Mouse (Mus musculus): ENCODE results near the gene Fchsd2.

Fchsd2 gene

DNA sequence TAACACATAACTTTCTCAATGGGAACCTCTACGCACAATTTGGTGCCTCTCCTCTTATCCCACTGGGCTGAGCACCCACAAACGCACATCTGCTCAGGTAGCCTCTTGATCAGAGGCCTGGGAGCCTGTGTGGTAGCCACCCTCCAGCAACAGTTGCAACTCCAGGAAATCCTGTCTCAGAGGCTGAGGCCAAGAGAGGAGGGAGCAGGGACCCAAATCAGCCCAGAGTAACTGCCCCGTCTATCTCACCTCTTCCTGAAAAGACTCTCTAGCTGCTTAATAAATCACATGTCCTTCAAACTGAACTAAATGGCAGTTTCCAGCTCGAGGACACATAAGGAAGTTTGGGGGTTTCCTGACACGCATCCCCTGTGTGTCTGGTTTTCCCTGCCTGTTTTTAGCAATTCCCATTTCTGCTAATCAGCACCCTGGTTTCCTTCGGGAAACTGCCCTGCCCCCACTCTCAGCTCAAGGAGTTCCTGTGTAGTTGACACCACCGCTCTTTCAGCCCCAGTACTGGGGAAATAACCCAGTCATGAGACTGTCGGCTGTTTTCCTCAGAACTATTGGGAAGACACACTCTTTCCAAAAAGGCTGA, 18.4 kb upstream of the Fchsd2 start:
- no peak for DNase-seq

DNA sequence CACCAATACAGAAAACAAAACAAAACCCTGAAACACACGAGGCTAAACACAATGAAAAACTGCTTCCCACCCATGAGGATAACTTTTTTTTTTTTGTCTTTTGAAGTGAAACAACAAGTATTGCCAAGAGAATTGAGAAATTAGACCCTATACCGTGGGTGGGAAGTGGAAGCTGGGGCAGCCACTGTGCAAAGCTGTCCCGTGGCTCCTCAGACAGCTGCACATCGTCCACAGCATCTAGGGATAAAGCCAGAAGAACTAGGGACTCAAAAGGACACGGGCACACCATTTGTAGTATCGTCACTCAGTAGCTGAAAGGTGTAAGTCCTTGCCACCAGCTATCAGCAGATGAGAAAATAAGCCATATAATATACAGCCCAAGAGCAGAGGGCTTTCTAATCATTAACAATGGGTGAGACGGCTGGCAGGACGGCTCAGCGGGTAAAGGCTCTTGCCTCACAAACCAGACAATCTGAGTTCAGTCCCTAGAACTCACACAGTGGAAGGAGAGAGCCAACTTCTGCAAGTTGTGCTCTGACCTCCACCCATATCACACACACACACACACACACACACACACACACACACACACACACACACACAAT, 9.0 kb upstream of the Fchsd2 start:
- DNase-seq = no peak

DNA sequence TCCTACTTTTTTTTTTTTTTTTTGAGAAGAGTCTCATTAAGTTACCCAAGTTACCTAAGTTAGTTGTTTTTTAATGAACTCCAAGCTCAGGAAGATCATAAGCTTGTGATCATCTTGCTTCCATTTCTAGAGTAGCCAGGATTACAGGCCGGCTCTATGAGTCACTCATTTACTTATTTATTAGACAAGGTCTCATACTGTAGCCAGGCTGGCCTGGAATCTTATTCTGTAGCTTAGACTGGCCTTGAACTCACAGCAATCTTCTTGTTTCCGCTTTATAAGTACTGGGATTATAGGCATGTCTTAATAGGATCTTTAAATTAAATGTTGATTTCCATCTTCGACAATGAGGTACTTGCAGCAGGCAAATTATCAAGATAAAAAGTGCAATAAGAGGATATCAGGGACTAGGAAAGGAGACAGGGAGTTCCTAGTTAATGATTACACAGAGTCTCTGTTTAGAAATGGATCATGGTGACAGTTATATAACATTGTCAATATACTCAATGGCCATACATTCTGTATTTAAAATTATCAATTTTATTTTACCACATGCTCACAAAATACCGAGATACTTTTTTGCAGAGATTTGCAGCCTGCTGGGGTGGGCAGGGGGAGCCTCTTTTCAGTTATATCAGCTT, 7.7 kb upstream of the Fchsd2 start:
- no peak for DNase-seq

DNA sequence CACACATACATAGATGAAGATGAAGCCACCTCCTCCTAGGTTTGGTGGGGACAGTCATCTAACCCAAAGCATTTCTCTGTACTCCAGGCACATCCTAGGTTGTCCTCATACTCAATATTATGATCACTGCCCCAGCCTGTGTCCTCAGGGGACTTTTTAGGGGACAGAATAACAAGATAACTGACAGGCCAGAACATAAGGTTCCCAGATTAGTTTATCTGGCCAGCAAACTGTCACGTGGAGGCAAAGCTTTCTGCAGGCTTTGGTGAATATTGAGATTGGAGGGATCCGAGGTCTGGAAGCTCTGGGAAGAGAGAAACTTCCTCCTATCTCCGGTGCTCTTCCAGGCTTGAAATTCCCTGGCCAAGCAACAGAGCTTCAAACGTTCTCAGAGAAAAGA, 6.9 kb upstream of the Fchsd2 start:
- DNase-seq = no peak

- no peak for DNase-seq
Measured at GRCm38 (mm10) chr7:101088687-101089086, 4.0 kb upstream of the Fchsd2 start.

- DNase-seq = no peak
Measured at GRCm38 (mm10) chr7:101089242-101089641, 3.4 kb upstream of the Fchsd2 start.

DNA sequence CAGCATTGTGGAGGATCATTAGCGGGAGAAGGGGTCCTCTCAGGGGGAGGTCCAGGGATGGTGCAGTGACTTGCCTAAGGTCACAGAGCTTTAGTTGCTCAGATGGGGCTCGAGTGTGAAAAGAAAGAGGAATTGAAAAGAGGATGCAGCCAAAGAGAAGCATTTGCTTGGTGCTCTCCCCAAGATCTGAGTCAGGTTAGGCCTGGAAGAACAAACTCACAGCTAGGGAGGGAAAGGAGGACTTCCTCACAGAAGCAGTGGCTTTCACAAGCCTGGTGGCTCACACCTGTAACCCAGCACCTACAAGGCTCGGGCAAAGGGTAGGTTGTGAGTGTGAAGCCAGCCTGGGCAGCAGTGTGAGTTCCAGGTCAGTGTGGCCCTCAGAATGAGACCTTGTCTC, 568 bp downstream of the Fchsd2 start:
- no peak for DNase-seq

DNA sequence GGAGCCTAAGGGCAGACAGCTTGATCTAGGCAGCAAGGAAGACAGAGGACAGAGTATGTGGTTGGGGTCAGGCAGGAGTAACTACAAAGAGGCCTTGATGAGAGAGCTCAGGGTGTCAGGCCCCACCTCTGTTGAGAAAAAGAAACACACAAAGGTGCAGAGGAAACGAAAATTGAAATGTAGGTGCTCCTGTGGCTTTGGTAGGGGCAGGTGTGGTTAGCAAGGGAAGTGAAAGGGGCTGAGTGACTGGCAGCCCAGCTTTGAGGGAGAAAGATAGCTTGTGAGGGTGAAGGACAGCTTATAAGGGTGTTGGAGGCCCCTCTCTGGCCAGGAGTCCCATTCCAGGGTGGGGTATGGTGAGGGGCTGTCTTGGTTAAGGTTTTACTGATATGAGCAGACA, 2.1 kb downstream of the Fchsd2 start:
- DNase-seq = no peak

DNA sequence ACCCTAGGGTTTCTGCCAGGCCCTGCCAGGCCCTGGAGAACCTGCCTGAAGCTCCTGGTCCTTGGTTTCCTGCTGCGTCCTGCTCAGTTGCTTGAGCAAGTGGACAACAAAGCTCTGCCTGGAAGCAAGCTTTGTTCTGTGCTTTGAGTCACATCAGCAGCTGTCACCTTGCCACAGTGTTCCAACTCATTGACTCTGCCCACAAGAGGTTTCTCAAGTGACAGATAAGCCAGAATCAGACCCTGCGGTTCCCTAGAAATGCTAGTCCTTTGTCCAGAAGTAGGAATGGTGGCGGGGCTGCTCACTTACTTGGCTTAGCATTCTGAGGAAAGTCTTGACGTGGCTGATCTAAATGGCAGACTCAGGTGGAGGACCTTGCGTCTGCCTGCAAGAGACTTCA, 2.9 kb downstream of the Fchsd2 start:
- DNase-seq = peak; percentile 15

DNA sequence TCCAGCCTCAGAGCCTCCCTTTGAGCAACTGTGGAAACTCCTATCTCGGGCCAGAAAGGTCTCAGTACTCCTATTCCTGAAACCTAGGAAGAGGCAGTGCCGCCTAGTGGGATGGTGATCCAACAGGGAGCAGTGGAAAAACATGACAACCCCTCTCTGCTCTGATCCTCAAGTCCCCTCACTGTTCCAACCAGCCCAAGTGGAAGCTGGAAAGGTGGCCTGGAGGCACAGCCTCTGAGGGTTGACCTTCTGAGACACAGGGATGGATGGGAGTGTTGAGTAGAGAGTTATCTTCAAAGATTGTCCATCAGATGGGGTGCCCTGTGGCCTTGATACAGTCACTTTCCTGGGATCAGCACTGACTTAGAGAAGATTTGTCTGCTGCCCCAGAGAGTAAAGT, 3.9 kb downstream of the Fchsd2 start:
- DNase-seq = no peak

DNA sequence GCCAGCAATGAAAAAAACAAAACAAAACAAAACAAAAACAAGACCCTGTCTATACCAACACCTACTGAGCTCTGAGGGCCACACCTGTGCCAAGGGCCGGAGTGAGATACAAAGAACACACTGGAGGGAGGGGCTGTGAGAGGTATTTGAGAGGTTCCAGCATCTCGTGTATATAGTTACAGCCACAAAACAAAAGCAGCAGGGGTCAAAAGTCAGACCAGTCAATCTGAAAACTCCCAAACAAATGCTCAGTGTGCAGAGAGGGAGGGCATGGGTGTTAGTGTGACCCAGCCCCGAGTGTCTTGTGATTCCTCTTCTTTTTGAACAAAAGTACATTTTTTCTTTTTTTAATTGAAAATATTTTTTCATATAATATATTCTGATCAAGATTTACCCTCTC, 4.4 kb downstream of the Fchsd2 start:
- no peak for DNase-seq

DNA sequence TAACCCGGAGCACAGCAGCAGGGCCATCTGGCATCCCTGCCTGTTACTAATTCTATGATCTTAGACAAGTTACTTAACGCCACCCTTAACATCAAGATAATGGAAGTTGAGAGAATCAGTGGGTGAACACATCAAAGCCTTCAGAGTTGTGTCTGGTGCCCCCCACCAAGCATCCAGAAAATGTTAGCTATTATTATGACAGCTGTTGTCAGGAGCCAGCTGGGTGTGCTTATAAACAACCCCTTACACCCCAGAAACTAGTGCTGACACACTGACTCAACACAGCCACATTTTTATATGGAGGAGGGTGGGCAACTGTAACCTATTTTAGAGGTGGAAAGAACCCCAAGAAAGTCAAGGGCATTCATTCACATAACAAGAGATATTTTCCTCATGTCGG, 7.3 kb downstream of the Fchsd2 start:
- peak; percentile 21 for DNase-seq

GRCm38 (mm10) chr7:101101156-101101691, 8.6 kb downstream of the Fchsd2 start:
- DNase-seq = peak; percentile 36

DNA sequence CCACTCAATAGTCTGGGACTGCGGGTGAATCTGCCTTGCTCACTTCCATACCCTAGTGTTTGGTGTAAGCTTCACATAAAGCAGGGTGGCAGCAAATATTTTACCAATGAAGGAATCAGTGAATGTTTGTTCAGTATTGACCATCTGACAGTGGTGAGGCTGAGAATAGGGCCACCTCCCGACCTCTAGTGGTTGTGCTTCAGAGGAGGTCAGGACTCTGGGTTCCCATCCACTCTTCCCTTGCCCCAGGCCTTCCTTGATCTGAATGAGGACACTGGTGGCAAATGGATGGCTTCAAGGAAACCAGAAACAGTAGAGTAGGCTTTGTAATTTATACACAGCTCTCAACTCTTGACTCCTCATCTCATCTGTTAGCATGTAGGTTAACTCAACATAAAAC, 14.0 kb downstream of the Fchsd2 start:
- DNase-seq = no peak

DNA sequence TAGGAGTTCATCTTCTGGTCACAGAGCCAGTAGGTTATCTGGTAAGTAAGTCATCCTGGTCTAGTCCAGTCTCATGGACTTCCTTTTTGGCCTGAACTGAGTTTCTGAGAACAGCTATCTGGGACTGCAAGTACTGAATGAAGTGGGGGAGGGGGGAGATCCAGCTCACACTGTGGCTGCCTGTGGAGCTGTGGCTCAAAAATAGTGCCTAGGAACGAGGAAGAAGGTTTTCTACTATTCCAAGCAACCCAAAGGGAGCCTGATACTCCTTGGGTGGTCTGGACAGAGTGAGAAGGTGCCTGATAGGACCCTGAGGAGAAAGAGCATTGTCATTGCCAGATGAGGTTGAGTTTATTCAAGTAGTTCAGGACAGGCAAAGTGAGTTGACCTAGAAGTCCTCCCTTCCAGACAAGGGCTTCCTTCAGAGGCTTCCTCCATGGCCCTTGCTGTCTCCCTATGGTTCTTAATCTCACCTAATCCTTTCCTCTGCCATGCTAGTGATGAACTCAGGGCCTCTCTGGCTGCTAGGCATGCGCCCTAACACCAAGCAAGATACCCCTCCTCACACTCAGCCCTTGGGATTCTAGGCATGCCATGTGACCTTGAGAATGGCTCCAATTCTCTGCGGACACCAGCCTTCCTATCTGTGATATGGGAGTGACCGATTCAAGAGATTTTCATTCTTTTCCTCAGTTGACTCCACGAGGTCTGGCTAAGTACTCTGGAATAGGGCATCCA, 14.6 kb downstream of the Fchsd2 start:
- DNase-seq = peak; percentile 53

DNA sequence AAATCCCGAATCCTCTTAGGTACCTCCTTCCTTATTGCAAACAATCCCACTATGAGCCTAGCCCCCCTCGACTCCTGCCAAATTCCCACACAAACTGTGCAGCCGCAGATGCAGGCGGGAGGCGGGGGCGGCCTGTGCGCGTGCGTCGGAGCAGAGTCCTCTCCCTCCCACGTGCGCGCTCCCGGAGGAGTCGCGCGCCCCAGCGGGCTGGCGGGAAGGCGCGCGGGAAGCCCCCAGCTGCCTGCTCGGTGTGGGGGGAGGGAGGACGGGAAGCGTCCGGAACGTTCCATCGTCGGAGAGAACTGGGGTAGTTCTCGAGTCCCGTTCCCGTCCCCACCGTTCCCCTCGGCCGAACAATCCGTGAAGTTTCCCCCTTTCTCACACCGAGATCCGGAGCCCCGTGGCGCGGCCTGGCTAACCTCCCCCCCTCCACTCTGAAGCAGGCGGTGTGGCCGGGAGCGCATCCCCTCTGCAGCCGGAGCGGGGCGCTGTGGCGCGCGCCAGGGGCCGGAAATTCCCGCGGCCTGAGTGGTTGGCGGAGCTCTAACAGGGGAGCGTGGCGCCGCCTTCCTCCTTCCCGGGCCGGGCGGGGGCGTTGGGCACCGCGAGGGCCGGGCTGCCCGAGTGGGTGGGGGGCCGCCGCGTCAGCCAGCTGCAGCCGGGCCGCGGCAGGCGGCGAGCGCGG, 15.4 kb downstream of the Fchsd2 start:
- peak; percentile 100 for DNase-seq

DNA sequence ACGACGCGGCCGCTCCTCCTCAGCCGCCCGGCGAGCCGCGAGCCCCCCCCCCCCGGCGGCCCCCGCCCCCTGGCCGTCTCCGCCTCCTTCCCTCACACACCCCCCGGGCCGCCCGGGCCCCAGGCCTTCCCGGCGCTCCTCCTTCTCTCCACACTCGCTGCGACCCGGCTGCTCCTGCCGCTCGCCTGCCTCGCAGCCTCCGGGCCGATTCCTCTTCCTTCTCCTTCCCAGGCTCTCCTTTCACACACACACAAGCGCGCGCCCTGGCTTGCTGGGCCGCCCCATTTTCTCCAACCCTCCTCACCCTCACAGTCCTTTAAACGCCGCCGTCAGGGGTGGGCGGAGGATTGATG, 16.0 kb downstream of the Fchsd2 start:
- no peak for DNase-seq

- DNase-seq = no peak
Measured at GRCm38 (mm10) chr7:101109006-101109855, 16.6 kb downstream of the Fchsd2 start.

- peak; percentile 24 for DNase-seq
Measured at GRCm38 (mm10) chr7:101109856-101110350, 17.2 kb downstream of the Fchsd2 start.

DNA sequence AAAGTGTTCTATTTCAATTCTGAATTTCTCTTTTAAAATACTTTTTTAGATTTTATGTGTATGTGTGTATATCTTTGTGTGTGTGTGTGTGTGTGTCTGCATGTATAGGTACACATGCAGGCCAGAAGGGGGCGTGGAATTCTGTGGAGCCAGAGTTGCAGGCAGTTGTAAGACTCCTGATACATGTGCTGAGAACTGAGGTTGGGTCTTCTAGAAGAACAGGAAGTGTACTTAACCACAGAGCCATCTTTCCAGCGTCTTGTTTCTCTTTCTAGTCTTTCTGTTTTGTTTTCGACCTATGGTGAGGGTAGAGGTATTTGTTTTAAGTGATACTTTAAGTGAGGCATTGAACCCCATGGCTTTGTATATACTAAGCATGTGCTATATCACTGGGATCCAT, 20.7 kb downstream of the Fchsd2 start:
- DNase-seq = no peak

DNA sequence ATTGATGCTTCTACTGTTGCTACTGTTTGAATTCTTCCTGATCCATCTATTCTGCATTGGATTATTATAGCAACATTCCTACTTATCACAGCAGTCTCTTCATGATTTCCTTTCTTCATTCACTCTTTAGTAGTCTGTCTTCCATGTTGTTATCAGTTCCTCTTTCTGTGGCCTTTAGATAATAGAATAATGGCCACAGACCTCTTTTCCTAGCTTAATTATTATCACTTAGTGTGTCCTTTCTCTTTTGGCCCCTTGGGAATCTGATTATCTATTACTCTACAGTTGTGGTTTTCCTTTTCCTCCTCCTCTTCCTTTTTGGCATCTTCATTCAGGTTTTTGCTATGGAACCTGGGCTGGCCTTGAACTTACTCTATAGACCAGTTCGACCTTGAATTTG, 21.7 kb downstream of the Fchsd2 start:
- DNase-seq = no peak

GRCm38 (mm10) chr7:101119391-101119790, 26.7 kb downstream of the Fchsd2 start:
- DNase-seq = no peak
